Mouse (Mus musculus) adrenal gland, postnatal 10 days (tissue): ENCODE results near the gene Pcna. TPM values are rescaled to one million over a fixed set of nuclear protein-coding genes. Genes with fewer than 3 reads are reported as not detected.
"Not testable (repeated sequence)": the region's sequence is repeated elsewhere in the genome, so short reads cannot be mapped to it uniquely, and the experiment has no call there.

Source experiments
- DNase-seq: peaks from one replicate; pipeline ENCODE4 v3.0.0; 2021; ENCODE audit warnings: mixed read lengths
- total RNA-seq, 2 experiments: library from RNA; stranded (reverse); gene quantifications; 2 replicates each; pipeline ENCODE4 v1.2.3; 2021

The Pcna gene
- total RNA-seq, 2 experiments from 2014 or later = 105 to 109 TPM

DNA sequence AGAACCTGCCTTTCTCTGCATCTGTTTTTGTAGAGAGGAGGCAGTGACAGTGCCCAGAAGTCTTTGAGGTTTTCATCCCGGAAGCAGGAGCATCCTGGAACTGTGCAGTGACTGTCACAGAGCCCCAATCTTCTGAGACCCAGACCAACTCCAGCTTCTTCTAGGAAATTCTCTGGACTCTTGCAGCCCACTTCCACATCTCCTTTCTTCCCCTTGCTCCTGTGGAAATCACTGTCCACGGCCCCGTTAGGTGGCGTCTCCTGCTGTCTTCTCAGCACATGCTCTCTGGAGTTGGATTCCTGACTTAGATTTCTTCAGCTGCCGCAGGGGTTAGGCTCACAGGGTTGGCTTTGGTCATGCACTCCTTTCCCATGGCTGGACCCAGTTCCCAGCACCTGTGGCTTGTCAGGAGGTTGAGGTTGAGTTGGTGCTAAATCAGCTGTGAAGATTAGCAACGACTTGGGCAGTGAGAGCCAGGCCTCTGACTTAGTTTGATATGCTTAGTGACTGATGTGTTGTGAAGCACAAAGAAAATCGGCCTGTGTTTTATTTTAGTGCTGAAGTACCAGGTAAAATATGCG lies 25.2 kb upstream of the Pcna start:
- DNase-seq = no peak

GRCm38 (mm10) chr2:132276249-132276648 lies 23.1 kb upstream of the Pcna start:
- DNase-seq = no peak

DNA sequence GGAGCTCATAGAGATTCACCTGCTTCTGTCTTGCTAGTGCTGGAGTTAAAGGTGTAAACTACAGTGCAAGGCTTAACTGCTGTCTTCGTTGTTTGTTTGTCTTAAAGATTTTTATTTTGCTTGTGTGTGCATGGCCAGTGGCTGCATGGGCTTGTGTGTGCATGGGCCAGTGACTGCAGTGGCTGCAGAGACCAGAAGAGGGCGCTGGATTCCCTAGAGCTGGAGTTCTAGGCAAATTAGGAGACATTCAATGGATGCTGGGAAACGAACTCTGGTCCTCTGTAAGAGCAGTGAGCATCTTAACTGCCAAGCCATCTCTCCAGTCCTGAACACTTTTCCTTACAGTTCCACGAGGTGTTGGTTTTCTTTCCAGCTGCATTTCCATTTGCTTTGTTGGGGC lies 22.4 kb upstream of the Pcna start:
- DNase-seq = no peak

DNA sequence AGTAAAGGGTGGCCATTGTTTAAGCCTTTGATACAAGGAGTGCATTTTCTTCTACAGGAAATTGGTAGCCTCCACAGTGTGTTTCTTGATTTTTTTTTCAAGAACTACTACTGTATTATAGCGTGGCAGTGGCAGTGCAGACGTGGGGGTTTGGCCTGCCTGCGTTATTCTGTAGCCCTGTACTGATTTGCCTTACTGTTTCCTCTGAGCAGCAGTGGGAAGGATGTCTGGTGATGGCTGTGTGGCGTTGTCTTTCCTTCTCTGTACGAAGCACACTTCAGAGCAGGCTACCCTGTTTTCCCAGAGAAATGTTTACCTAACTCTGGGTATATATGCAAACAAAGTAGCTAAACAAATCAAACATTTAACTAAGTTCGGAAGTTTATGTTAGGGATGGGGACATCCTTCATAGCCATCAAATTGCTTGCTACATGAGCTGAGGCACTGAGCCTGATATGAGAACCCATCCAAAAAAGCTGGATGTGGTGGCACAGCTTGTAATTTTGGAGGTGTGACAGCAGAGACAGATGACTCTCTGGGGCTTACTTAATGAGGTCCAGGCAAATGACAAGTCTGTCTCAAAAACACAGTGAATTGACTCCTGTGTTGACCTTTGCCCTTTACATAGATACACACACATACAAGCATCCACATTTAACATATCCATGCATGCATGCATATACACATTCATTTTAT lies 19.7 kb upstream of the Pcna start:
- no peak for DNase-seq

GRCm38 (mm10) chr2:132270331-132270951 lies 17.3 kb upstream of the Pcna start:
- DNase-seq = no peak

GRCm38 (mm10) chr2:132269217-132269616 lies 16.1 kb upstream of the Pcna start:
- no peak for DNase-seq

GRCm38 (mm10) chr2:132266086-132266485 lies 13.0 kb upstream of the Pcna start:
- DNase-seq = no peak

- no peak for DNase-seq
Observed at GRCm38 (mm10) chr2:132265196-132265595, 12.1 kb upstream of the Pcna start.

DNA sequence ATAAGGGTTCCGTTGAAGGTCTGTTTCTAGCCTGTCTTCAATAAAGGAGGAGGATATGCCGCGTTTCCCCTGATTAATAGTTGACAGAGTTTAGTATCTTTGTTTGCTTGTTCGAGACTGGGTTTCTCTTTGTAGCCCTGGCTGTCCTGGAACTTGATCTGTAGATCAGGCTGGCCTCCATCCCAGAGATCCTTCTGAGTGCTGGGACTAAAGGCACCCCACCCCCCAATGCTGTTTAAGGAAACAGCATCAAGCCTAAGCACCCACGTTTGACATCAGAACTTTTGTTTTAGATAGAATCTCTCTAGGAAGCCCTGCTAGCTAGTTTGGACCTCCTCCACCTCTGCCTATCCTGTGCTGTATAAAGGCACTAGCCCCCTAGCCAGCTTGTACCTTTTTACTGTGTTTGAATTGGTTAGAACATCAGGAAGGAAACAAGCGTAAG lies 11.2 kb upstream of the Pcna start:
- no peak for DNase-seq

- peak; percentile 44 for DNase-seq
Observed at GRCm38 (mm10) chr2:132263421-132264265, 10.5 kb upstream of the Pcna start.

GRCm38 (mm10) chr2:132262879-132263398 lies 9.8 kb upstream of the Pcna start, which contains the start of gene Cds2:
Gene Cds2 (plus strand): TSS chr2:132263148.
- peak; percentile 100 for DNase-seq

DNA sequence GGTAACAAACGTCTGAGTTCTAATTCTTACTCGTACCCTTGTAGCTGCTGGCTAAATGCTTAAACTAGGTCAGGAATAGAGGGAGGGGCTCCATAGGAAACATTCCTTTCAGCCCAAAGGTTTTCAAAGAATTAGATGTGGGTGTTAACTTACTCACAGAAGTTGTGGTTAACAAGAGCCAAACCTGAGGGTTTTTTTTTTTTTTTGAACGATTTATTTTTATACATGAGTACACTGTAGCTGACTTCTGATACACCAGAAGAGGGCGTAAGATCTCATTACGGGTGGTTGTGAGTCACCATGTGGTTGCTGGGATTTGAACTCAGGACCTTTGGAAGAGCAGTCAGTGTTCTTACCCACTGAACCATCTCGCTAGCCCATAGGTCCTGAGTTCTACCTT lies 9.1 kb upstream of the Pcna start:
- DNase-seq = no peak

DNA sequence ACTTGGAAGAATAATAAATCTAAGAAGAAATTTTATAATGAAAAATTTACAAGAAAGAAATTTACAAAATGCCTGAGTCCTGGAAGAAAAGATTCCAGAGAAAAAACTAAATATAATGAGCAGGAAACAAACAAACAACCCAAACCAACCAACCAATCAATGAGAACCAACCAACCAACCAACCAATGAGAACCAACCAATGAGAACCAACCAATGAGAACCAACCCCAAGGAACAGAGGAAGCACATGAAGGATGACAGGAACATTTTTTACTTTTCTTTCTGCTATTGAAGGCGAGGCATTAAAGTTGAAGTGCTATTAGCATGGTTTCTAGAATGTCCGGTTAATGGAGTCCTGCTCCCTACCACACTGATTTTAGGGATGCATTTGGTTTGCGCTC lies 7.5 kb upstream of the Pcna start:
- no peak for DNase-seq

GRCm38 (mm10) chr2:132257350-132258068 lies 4.4 kb upstream of the Pcna start:
- DNase-seq = no peak

- no peak for DNase-seq
Observed at GRCm38 (mm10) chr2:132253603-132254002, 489 bp upstream of the Pcna start.

DNA sequence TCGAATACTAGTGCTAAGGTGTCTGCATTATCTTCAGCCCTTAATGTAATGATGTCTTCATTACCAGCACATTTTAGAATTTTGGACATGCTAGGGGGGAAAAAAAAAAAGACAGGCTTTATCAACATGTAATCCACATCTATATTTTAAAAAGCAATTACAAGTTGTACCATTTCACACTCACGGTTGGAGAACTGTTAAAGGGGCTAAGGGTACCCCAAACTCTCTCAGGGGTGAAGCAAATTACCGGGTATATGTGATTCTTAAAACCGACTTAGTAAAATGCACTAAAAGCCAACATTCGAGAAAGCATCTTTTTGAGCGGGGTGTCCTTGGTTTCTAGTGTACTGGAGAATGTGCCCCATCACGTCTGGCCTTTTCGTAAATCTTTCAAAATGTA lies 1.2 kb downstream of the Pcna start:
- DNase-seq = no peak

GRCm38 (mm10) chr2:132247539-132248313 lies 5.4 kb downstream of the Pcna start, which contains the start of gene Tmem230:
Gene Tmem230 (minus strand): TSS chr2:132247807.
- peak; percentile 96 for DNase-seq

DNA sequence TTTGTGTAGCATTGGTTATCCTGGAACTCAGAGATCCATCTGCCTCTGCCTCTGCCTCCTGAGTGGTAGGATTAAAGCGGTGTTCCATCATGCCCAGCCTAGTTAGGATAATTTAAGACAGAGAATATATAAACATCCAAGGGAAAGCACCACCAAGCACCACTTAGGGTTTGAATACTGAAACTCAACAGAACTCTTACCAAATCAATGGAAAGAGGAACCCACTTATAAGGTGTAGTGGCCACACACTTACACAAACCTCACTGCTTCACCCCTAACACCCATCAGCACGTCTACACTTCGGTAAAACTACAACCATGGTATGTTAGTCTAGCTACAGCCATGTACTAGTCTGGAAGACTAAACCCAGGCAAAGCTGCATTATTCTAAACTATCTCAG lies 9.7 kb downstream of the Pcna start:
- DNase-seq = no peak

- peak; percentile 83 for DNase-seq
Observed at GRCm38 (mm10) chr2:132240457-132240856, 12.7 kb downstream of the Pcna start.

- DNase-seq = not testable (repeated sequence)
Observed at GRCm38 (mm10) chr2:132239434-132239833, 13.7 kb downstream of the Pcna start.

DNA sequence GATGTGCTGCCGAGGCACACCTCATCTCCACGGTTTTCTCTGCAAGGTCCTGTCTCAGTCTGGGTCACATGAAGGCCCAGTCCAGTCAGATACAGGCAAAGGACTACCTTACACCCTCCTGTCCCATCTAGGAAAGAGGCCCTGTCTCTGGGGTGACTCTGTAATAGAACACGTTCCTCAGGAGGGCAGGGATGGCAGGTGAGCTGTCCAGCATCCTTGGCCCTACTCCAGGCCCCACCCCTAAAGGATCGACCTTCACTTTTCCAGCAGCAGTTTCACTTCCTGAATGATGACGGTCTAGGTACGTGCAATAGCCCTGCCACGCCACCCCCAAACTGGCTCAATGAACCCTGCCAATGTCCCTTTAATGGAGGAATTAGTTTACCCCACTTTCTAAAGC lies 17.1 kb downstream of the Pcna start:
- DNase-seq = peak; percentile 14
